Mouse (Mus musculus) CD4-positive, CD25-positive, alpha-beta regulatory T cell, adult 4 months (primary cell): ENCODE measurements around the gene Gm20479. TPM values are rescaled to one million over a fixed set of nuclear protein-coding genes. Genes with fewer than 3 reads are reported as not detected.

Experiments used
- ATAC-seq: one replicate; pipeline ENCODE4 v1.8.0; 2017
- polyA plus RNA-seq, 2 experiments: library from polyadenylated mRNA; unstranded; fragments of 100-300 nt; shearing (Covaris generic); gene quantifications; one replicate each; pipeline ENCODE4 v1.2.1; 2017

The Gm20479 gene
- polyA plus RNA-seq, result not detected

- ATAC-seq, result no peak
Measured at GRCm38 (mm10) chr7:27356861-27357594, at the start of gene Gm20479. Gm20479 (minus strand) TSS chr7:27357419.

GRCm38 (mm10) chr7:27406481-27406880, 49.3 kb upstream of the Gm20479 start:
- no peak for ATAC-seq

- ATAC-seq, result no peak
Measured at GRCm38 (mm10) chr7:27404203-27404942, 47.2 kb upstream of the Gm20479 start.

GRCm38 (mm10) chr7:27402675-27403074, 45.5 kb upstream of the Gm20479 start:
- ATAC-seq, result peak; percentile 62

- no peak for ATAC-seq
Measured at GRCm38 (mm10) chr7:27400545-27400944, 43.3 kb upstream of the Gm20479 start.

GRCm38 (mm10) chr7:27397048-27397949, 40.1 kb upstream of the Gm20479 start:
- peak; percentile 68 for ATAC-seq

GRCm38 (mm10) chr7:27396184-27397047, 39.2 kb upstream of the Gm20479 start:
- ATAC-seq, result no peak

GRCm38 (mm10) chr7:27395521-27396183, 38.4 kb upstream of the Gm20479 start:
- ATAC-seq, result no peak

- ATAC-seq, result no peak
Measured at GRCm38 (mm10) chr7:27391416-27391815, 34.2 kb upstream of the Gm20479 start.

GRCm38 (mm10) chr7:27389213-27389612, 32.0 kb upstream of the Gm20479 start:
- no peak for ATAC-seq

GRCm38 (mm10) chr7:27384731-27385130, 27.5 kb upstream of the Gm20479 start:
- peak; percentile 57 for ATAC-seq

- no peak for ATAC-seq
Measured at GRCm38 (mm10) chr7:27384134-27384533, 26.9 kb upstream of the Gm20479 start.

GRCm38 (mm10) chr7:27383233-27383632, 26.0 kb upstream of the Gm20479 start:
- ATAC-seq, result no peak

GRCm38 (mm10) chr7:27381560-27381959, 24.3 kb upstream of the Gm20479 start:
- no peak for ATAC-seq

GRCm38 (mm10) chr7:27381009-27381408, 23.8 kb upstream of the Gm20479 start:
- ATAC-seq, result no peak

- ATAC-seq, result no peak
Measured at GRCm38 (mm10) chr7:27379836-27380235, 22.6 kb upstream of the Gm20479 start.

- ATAC-seq, result no peak
Measured at GRCm38 (mm10) chr7:27378431-27378830, 21.2 kb upstream of the Gm20479 start.

- ATAC-seq, result no peak
Measured at GRCm38 (mm10) chr7:27375274-27375673, 18.1 kb upstream of the Gm20479 start.

- no peak for ATAC-seq
Measured at GRCm38 (mm10) chr7:27371715-27372462, 14.7 kb upstream of the Gm20479 start.

- no peak for ATAC-seq
Measured at GRCm38 (mm10) chr7:27369111-27369510, 11.9 kb upstream of the Gm20479 start.

- no peak for ATAC-seq
Measured at GRCm38 (mm10) chr7:27367976-27368375, 10.8 kb upstream of the Gm20479 start.
